Mouse (Mus musculus) brain, embryonic 14.5 days (tissue): Measurements from ENCODE around the gene Mki67.

Source experiments
- CTCF ChIP-seq: fragments of 200-500 bp; IDR thresholded peaks from 2 replicates; pipeline ENCODE4 v1.5.1; 2012; ENCODE audit warnings: inconsistent platforms, mild to moderate bottlenecking, moderate library complexity, borderline replicate concordance; ENCODE audit not compliant: insufficient read depth, insufficient read length; ENCODE audit errors: extremely low read depth
- POLR2A ChIP-seq: fragments of 200-500 bp; IDR thresholded peaks from 2 replicates; pipeline ENCODE4 v1.6.1; 2012; ENCODE audit warnings: mild to moderate bottlenecking, inconsistent platforms, borderline replicate concordance; ENCODE audit not compliant: poor library complexity, insufficient read depth, insufficient read length, severe bottlenecking; ENCODE audit errors: extremely low read depth

DNA sequence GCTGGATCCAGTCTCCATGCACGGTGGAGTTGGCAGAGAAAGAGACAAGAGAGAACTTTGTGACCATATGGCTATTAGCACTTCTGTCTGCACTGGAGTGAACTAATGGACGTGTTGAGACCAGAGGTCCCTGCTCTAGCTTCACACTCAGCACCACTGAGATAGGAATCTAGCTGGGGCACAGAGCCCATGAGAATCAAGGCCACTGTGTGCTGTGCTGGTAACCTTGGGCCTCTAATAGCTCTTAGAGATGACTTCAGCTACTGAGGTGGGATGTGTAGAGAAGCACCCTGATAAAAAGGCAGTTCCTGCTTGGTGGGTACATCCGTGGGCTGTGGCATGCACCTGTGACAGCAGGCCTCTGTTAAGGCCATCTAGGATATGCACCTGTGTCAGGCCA lies 42.6 kb downstream of the Mki67 start:
- no peak for TF ChIP-seq POLR2A
- no peak for TF ChIP-seq CTCF
